Mouse (Mus musculus) right cerebral cortex, postnatal 14 days (tissue): ENCODE data around the gene Hmgn2.
A peak's percentile ranks its signal among the peaks of the same experiment; 100 is the strongest.

Source experiments
- DNase-seq: peaks from one replicate; pipeline ENCODE4 v3.0.0; 2022

The Hmgn2 gene

DNA sequence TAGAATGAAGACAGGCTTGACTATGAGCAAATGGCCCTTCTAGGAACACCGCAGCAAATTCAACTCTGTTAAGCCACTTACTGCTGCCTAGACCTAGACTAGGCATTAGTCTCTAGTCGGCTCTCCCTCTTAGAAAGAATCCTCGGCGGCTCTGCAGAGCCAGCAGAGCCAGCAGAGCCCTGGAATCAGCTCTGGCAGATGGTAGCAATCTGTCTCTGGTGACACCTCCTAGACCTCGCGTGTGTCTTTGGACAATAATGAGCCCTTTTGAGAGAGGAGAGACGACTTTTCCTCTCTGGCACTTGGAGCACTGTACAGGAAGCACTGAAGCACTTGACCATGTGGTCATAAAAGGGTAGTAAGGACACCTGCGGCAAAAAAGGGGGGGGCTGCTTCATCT lies 3.3 kb upstream of the Hmgn2 start:
- DNase-seq: no peak

DNA sequence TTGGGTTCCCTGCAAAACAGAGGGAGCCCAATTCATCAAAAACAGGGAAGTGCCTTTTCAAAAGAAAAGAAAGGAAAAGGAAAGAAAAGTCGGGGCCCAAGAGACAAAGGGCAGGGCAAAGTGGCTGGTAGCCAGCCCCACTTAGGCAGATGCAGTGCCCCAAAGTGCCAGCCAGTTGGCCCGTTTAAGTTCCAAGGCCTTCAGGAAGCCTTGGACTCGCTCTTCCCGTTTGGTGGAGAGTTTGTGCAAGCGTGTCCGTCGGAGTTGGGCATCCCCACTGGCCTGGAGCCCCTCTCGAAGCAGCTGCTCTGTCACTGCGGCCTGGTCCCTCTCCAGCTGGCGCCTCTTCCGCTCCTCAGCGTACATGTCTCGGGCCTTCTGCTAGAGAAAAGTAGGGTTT lies 2.4 kb upstream of the Hmgn2 start:
- no peak for DNase-seq

- peak; percentile 13 for DNase-seq
These were observed 1.7 kb upstream of the Hmgn2 start for GRCm38 (mm10) chr4:133970196-133970595.

DNA sequence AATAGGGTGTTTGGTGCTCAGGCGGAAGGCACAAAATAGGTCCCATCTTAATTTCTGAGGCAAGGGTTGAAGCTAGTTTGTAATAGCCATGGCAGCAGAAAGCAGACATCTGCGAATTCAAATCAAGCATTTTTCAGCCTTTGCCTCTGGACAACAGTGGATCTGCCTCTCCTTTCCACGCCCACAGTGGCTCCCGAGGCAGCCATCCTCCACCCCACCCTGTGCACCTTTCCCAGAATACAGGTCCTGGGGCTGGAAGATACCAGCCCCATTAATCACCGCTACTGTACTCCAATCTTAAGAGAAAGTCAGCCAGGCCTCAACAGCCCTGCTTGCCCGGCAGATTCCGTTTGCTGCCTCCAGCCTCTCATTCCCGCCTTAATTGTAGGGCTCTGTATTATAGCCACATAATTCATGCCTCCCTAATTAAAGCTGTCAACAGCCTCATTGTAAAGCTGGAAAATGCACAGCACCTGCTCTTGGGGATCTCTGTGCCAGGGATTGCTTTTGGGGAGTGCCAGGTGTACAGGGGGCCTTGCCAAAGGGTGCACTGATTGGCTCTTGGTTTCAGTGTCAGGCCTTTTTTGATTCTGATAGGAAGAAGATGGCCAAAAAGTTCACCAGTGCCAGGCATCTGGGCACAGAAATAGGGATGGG lies 792 bp upstream of the Hmgn2 start:
- DNase-seq: no peak

GRCm38 (mm10) chr4:133967866-133968149 lies 642 bp downstream of the Hmgn2 start:
- DNase-seq: peak; percentile 96

GRCm38 (mm10) chr4:133967138-133967865 lies 1.1 kb downstream of the Hmgn2 start:
- DNase-seq: peak; percentile 98

- no peak for DNase-seq
These were observed 2.0 kb downstream of the Hmgn2 start for GRCm38 (mm10) chr4:133966271-133966940.

DNA sequence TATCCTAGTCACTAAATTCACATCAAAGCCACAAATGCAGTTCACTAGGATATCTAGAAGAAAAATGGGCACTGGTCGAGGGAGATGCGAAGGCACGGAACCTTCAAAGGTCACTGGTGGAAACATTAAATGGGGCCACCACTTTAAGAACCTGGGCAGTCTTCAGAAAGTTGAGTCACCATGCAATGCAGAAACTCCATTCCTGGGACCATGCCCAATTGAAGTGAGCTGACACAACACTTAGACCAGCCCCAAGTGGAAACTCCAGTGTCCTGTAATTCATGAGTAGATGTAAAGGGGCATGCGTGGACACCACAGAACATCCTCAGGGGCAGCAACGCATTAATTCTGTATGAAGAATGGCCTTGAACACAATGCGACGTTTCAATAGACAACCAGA lies 5.9 kb downstream of the Hmgn2 start:
- DNase-seq: no peak

DNA sequence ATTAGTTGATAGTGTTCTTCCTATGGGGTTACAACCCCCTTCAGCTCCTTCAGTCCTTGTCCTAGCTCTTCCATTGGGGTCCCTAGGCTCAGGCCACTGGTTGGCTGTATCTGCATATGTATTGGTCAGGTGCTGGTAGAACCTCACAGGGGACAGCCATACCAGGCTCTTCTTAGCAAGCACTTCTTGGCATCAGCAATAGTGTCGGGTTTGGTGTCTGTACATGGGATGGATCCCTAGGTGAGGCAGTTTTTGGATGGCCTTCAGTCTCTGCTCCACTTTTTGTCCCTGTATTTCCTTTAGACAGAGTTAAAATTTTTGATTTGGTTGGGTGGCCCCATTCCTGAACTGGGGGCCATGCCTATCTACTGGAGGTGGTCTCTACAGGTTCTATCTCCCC lies 9.6 kb downstream of the Hmgn2 start:
- no peak for DNase-seq

- no peak for DNase-seq
These were observed 12.1 kb downstream of the Hmgn2 start for GRCm38 (mm10) chr4:133956358-133956757.

DNA sequence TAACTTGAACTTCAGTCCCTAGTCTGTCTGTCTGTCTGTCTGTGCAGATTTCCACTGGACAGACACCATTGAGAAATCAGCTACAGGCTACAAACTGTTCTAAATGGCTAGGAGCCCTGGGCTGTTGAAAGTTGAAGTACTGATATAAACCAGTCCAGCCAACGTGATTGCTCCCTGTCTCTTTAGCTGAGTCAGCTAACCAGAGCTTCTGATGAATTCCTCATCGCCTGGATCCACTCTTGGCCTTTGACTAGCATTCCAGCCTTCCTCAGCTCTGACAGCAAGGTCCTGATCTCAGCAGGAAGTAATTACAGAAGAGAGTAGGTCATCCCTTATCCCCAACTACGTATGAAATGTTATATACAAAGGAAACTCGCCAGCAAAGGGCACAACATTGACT lies 21.7 kb downstream of the Hmgn2 start:
- DNase-seq: no peak

DNA sequence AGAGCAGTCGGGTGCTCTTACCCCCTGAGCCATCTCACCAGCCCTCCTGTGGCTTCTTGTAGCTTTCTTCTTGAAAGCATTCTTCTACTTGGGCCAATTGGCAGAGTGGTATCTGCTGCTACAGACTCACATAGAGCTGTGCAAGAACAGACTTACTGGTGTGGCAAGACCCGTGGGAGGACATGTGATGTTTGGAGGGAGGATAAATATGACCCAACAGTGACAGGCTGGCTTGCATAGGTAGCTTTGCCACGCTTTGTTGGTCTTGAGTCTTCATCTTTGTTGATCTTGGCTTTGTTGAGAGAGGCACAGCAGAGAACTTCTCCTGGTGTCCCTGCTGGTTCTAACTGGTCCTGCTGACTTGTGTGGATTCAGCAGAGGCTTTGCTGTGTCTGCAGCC lies 24.7 kb downstream of the Hmgn2 start:
- DNase-seq: no peak

DNA sequence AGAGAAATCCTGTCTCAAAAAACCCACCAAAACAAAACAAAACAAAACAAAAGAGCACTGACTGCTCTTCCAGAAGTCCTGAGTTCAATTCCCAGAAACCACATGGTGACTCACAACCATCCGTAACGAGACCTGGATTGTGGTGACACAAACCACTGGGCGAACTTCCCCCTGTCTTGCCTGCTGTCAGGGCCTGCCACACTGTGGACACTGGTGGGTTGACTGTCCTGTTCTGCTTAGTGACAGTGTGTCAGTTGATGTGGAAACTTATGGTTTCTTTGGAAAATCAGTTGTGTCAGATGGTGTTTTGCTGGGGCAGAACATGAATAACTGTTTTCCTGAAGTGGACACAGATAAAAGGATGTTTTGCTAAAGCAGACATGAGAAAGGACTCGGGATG lies 25.8 kb downstream of the Hmgn2 start:
- no peak for DNase-seq

GRCm38 (mm10) chr4:133941576-133941975 lies 26.9 kb downstream of the Hmgn2 start:
- no peak for DNase-seq

DNA sequence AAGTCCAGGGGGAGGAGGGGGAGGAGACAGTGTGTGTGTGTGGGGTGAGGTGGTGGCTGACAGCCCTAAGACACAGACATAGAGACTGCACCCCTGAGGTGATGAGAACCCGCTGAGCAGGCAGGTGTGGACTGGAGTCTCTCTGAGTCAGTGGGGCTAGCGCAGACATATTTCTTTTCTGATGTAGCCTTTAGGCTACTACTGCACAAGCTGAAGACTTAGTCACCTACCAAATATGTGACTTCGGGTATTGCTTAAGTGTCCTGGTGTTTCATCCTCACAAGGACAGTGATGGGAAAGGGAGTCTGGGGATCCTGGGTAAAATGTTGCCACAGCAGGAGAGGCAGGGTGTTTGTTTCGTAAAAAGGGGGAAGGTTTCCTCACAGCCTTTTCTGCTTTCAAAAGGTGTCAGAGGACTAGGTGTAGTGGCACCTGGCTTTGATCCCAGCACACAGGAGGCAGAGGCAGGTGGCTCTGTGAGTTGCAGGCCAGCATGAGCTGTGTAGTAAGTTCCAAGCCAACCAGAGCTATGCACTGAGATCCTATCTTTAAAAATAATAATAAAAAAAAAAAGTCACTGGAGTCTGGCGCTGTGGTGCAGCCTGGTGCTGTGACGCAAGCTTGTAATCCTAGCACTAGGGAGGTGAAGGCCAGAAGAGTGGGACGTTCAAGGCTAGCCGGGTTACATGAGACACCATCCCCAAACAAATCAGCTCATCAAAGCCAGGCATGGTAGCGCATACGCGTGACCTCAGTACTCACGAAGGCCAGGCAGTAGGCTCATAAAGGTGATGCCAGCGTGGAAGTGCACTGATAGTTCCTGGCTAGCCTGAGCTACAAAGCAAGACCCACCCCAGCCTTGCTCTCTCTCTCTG lies 27.8 kb downstream of the Hmgn2 start:
- DNase-seq: no peak

DNA sequence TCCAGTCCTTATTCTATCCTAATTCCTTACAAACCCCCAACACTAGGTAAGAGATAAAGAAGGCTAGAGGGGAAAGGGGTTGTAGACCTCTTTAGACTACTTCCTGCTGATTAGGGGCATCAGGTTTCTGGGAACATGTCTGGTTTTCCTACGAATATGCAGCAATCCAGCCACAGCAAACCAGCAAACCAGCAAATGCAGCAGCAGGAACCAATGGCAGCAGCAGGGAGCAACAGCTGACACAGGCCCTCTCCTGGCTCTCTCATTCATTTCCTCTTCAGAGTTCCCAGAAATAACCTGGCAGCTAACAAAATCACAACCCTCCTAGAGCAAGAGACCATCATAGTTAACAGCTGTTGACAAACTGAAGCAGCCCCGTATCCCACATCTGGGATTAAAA lies 30.4 kb downstream of the Hmgn2 start:
- DNase-seq: no peak

GRCm38 (mm10) chr4:133931785-133932184 lies 36.7 kb downstream of the Hmgn2 start:
- DNase-seq: no peak

GRCm38 (mm10) chr4:133931349-133931748 lies 37.1 kb downstream of the Hmgn2 start:
- no peak for DNase-seq

DNA sequence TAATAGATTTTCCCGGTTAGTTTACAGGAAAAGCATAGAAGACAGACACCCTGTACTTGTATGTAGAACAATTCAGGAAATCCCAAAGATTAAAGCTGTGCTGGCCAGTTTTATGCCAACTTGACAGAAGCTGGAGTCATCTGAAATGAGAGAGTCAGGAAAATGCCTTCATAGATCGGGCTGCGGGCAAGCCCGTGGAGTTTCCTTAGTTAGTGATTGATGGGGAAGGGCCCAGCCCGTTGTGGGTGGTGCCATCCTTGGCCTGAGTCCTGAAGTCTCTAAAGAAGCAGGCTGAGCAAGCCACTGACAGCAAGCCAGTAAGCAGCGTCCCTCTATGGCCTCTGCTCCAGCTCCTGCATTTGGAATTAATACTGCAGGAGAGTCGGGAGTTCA lies 39.2 kb downstream of the Hmgn2 start:
- no peak for DNase-seq

- no peak for DNase-seq
These were observed 39.7 kb downstream of the Hmgn2 start for GRCm38 (mm10) chr4:133928576-133929277.

DNA sequence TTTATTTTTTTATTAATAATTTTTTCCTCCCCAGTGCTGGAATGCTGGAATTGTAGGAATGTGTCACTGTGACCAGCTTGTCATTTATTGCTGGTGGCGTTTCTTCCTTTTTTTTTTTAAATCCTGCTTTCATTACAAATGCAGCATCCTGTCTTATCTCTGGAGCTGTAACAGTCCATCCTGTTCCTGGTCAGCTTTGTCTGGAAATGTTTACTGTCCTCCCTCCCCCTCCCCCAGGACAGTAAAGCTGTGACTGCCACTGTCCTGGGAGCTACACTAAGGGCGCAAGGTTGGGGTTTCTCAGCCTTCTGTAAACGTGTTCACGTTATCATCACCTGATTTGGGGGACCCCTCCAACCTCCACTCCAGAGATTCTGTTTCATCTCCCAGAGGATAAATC lies 43.2 kb downstream of the Hmgn2 start:
- DNase-seq: no peak

- DNase-seq: no peak
These were observed 44.7 kb downstream of the Hmgn2 start for GRCm38 (mm10) chr4:133923743-133924142.
